Comparison of ENCODE assay signal across 16 mouse cellular contexts in genomic region chr11:120665406-120665805, GRCm38 (mm10). TPM values are rescaled to one million over a fixed set of nuclear protein-coding genes. Genes with fewer than 3 reads are reported as not detected.
DNase-seq lines count a peak whose midpoint lies in the region; TF ChIP-seq lines count a peak whose summit lies in the region.
"Had no signal": no experiment of that assay in that cellular context is flagged by ENCODE, and none has a peak within 500 bp of the region (broad histone marks: within the 10 kb centered on the region; RNA-seq: fewer than 3 reads in every experiment).

No protein-coding gene starts in this region.

- intact Hi-C loops in heart, postnatal 10 days (cut with DNase I): no loop called here

- H3K4me3 ChIP-seq in heart, embryonic 10.5 days: no peak overlapping the region
- peak overlapping the region; percentile 43 for H3K4me3 ChIP-seq in E14TG2a.4 (replicated peaks; ENCODE audit: low read length)
- H3K4me3 ChIP-seq: forebrain, embryonic 13.5 days; midbrain, embryonic 12.5 days; neural tube, embryonic 12.5 days had no signal

- H3K36me3 ChIP-seq in heart, embryonic 10.5 days: no peaks in the 10 kb centered on the region
- no peaks in the 10 kb centered on the region for H3K36me3 ChIP-seq in E14TG2a.4 (ENCODE audit: insufficient read depth, low read length)
- H3K36me3 ChIP-seq: midbrain, embryonic 12.5 days; neural tube, embryonic 12.5 days had no signal

- H3K4me1 ChIP-seq in heart, embryonic 10.5 days: peaks cover 27% of the 10 kb centered on the region
- H3K4me1 ChIP-seq in E14TG2a.4 (replicated peaks; ENCODE audit: low read depth, low read length): peaks cover 91% of the 10 kb centered on the region

- H3K27ac ChIP-seq in heart, embryonic 10.5 days: no peak overlapping the region
- H3K27ac ChIP-seq: forebrain, embryonic 13.5 days; midbrain, embryonic 12.5 days; neural tube, embryonic 12.5 days had no signal

- no peaks in the 10 kb centered on the region for H3K9me3 ChIP-seq in heart, embryonic 10.5 days
- no peaks in the 10 kb centered on the region for H3K9me3 ChIP-seq in E14TG2a.4 (ENCODE audit: low read length)
- H3K9me3 ChIP-seq: forebrain, embryonic 13.5 days; midbrain, embryonic 12.5 days; neural tube, embryonic 12.5 days had no signal

- H3K27me3 ChIP-seq in heart, embryonic 10.5 days (ENCODE audit: insufficient read depth, poor library complexity, severe bottlenecking): peaks cover 62% of the 10 kb centered on the region
- no peaks in the 10 kb centered on the region for H3K27me3 ChIP-seq in E14TG2a.4 (ENCODE audit: insufficient read depth, low read length)

- WGBS in heart, embryonic 10.5 days: 69% methylated on average over 3 of the region's 3 CpGs

- TF ChIP-seq CTCF in E14TG2a.4 (conservative IDR thresholded peaks at IDR 0.05; ENCODE audit: low read length): no peak

- peak; percentile 79 to 87 for DNase-seq in heart, adult 18-20 months
- DNase-seq in heart, embryonic 10.5 days (ENCODE audit: low spot score): no peak
- peak; percentile 85 for DNase-seq in heart, postnatal 10 days
- peak; percentile 83 for DNase-seq in lung, postnatal 10 days
- DNase-seq in right cerebral cortex, postnatal 14 days: no peak
- no peak for DNase-seq in frontal cortex, postnatal 10 days (ENCODE audit: low spot score in 2 of 2)
- DNase-seq in cerebellum, adult 18-20 months: no peak
- DNase-seq: adrenal gland, adult 2 months had no signal

RNA-seq across cellular contexts. Expression of gene Notum, which starts 4.4 kb away (rescaled TPM):
- under 1 TPM in 1 of 2 experiments, not detected in 1; 0.33 TPM for total RNA-seq in heart, adult 18-20 months (2021)
- 1.6 and 5.8 TPM in 2 replicates for polyA plus RNA-seq in heart, embryonic 10.5 days (2016; fragmentation: Nextera tagmentation; extraction: Ambion mirVana)
- total RNA-seq in heart, postnatal 10 days (2021): under 1 TPM in 1 of 2 experiments, not detected in 1; 0.12 TPM
- total RNA-seq: granulocyte monocyte progenitor cell, adult 5-6 weeks had no signal
- polyA plus RNA-seq: inflammation-experienced regulatory T-cells, adult 6 months had no signal

RNA-seq across cellular contexts. Expression of gene Aspscr1, which starts 7.4 kb away (rescaled TPM):
- total RNA-seq in heart, adult 18-20 months (2021): 10 to 100 TPM; 28.5 to 31.3 TPM
- 127 and 134 TPM in 2 replicates for polyA plus RNA-seq in heart, embryonic 10.5 days (2016; fragmentation: Nextera tagmentation; extraction: Ambion mirVana)
- total RNA-seq in heart, postnatal 10 days (2021): 10 to 100 TPM; 52.8 to 53.0 TPM

RNA-seq across cellular contexts. Expression of gene Myadml2, which starts 17.4 kb away (rescaled TPM):
- 10 to 100 TPM; 77.0 to 81.2 TPM for total RNA-seq in heart, adult 18-20 months (2021)
- 6.7 and 9.3 TPM in 2 replicates for polyA plus RNA-seq in heart, embryonic 10.5 days (2016; fragmentation: Nextera tagmentation; extraction: Ambion mirVana)
- total RNA-seq in heart, postnatal 10 days (2021): 10 to 100 TPM; 38.0 to 41.6 TPM
- total RNA-seq: liver, adult 2 months had no signal
- polyA plus RNA-seq: C2C12; inflammation-experienced regulatory T-cells, adult 6 months; liver, adult 2 months; midbrain, embryonic 12.5 days had no signal

RNA-seq across cellular contexts. Expression of gene Pycr1, which starts 21.8 kb away (rescaled TPM):
- 1 to 10 TPM; 1.1 to 1.3 TPM for total RNA-seq in heart, adult 18-20 months (2021)
- polyA plus RNA-seq in heart, embryonic 10.5 days (2016; fragmentation: Nextera tagmentation; extraction: Ambion mirVana): 28.5 and 29.9 TPM in 2 replicates
- 1 to 10 TPM; 4.8 to 5.5 TPM for total RNA-seq in heart, postnatal 10 days (2021)

RNA-seq across cellular contexts. Expression of gene Mafg, which starts 32.0 kb away (rescaled TPM):
- total RNA-seq in heart, adult 18-20 months (2021): 10 to 100 TPM; 33.7 to 35.7 TPM
- 22.7 and 28.2 TPM in 2 replicates for polyA plus RNA-seq in heart, embryonic 10.5 days (2016; fragmentation: Nextera tagmentation; extraction: Ambion mirVana)
- total RNA-seq in heart, postnatal 10 days (2021): 10 to 100 TPM; 24.2 to 27.0 TPM

Comparison
In these comparisons a context has a peak if more than half of its experiments do, and no peak if none do; other contexts are left out.
1. DNase-seq: peak in heart, adult 18-20 months (2 of 2), heart, postnatal 10 days (2 of 2) and lung, postnatal 10 days (single experiment); none in heart, embryonic 10.5 days (single experiment), right cerebral cortex, postnatal 14 days (single experiment), frontal cortex, postnatal 10 days (0 of 2) and cerebellum, adult 18-20 months (0 of 2).